Mouse (Mus musculus) kidney, postnatal 0 days (tissue): Measurements from ENCODE around the gene Sh3kbp1. TPM values are rescaled to one million over a fixed set of nuclear protein-coding genes. Genes with fewer than 3 reads are reported as not detected.

Experiments used
- ATAC-seq: fragments of 200-750 bp; cut with Nextera tagmentation; replicated peaks from 2 replicates; pipeline ENCODE4 v1.8.0; 2017; ENCODE audit warnings: low read depth, moderate number of reproducible peaks, moderate TSS enrichment, moderate library complexity; ENCODE audit not compliant: low FRiP score
- DNase-seq: peaks from one replicate; pipeline ENCODE4 v3.0.0-alpha.2; 2016; ENCODE audit warnings: low spot score
- H3K27ac ChIP-seq: fragments of 300-500 bp; sonication (generic); 2 replicates; pipeline ENCODE4 v1.5.1; 2014; ENCODE audit warnings: mild to moderate bottlenecking
- H3K27me3 ChIP-seq: fragments of 300-500 bp; sonication (generic); 2 replicates; pipeline ENCODE4 v1.6.1; 2014; ENCODE audit warnings: low read length, mixed read lengths; ENCODE audit not compliant: insufficient read depth
- H3K36me3 ChIP-seq: fragments of 300-500 bp; sonication (generic); 2 replicates; pipeline ENCODE4 v1.6.1; 2014; ENCODE audit warnings: low read length, mixed read lengths; ENCODE audit not compliant: insufficient read depth
- H3K4me1 ChIP-seq: fragments of 300-500 bp; sonication (generic); replicated peaks from 2 replicates; pipeline ENCODE4 v1.6.1; 2014; ENCODE audit warnings: antibody characterized with exemption, low read length, mixed read lengths; ENCODE audit not compliant: insufficient read depth
- H3K4me2 ChIP-seq: fragments of 300-500 bp; sonication (generic); 2 replicates; pipeline ENCODE4 v1.6.1; 2014; ENCODE audit warnings: mild to moderate bottlenecking, low read length, moderate library complexity, mixed read lengths
- H3K4me3 ChIP-seq: fragments of 300-500 bp; sonication (generic); replicated peaks from 2 replicates; pipeline ENCODE4 v1.5.1; 2014; ENCODE audit warnings: low read depth, low read length
- H3K9ac ChIP-seq: fragments of 300-500 bp; sonication (generic); 2 replicates; pipeline ENCODE4 v1.6.1; 2014; ENCODE audit warnings: low read depth, low read length
- H3K9me3 ChIP-seq: fragments of 300-500 bp; sonication (generic); replicated peaks from 2 replicates; pipeline ENCODE4 v1.6.1; 2016; ENCODE audit warnings: low read length, inconsistent platforms, mixed read lengths
- CTCF ChIP-seq: IDR thresholded peaks from 2 replicates; pipeline ENCODE4 v1.5.1; 2016; ENCODE audit warnings: antibody characterized with exemption, low read depth, mild to moderate bottlenecking, moderate library complexity
- WGBS: fragments of 180-500 bp; shearing (Covaris S2); extraction: QIAGEN DNeasy Blood & Tissue Kit; methylation state at CpG from one replicate; pipeline ENCODE4 v1.1.7; 2014; 5-methylcytosine and 5-hydroxymethylcytosine counted together
- polyA plus RNA-seq: library from polyadenylated mRNA; unstranded; fragments of >200 nt; fragmentation: Nextera tagmentation; extraction: Ambion mirVana; gene quantifications from 2 replicates; pipeline ENCODE4 v1.2.1, GENCODE M21; 2015

The Sh3kbp1 gene
- polyA plus RNA-seq, 1 experiment from 2014 or later: 31.5 TPM

DNA sequence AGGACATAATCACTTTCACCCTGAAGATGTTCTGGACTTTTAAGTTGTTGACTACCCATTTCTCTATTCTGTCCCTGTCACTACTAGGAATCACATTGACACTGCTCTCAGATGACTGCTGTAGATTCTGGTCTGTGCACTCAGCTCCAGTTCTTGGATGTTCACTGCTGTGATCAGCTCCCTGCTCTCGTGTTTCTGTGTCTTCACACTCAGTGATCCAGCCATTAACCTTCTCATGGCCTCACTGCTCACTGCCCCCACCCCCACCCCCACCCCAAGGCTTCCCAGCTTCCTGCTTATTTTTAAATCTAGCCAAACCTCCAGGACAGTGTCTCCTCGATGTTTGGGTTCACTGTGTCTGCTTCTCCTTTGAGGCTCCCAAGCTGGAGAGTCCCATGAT lies 271.0 kb downstream of the Sh3kbp1 start:
- Histone ChIP-seq H3K4me3 (no peak overlapping the region), H3K36me3 (no peaks in the 10 kb centered on the region), H3K9ac (no peak overlapping the region), H3K4me1 (no peaks in the 10 kb centered on the region), H3K4me2 (no peak overlapping the region), H3K27ac (no peak overlapping the region), H3K27me3 (no peaks in the 10 kb centered on the region), H3K9me3 (no peaks in the 10 kb centered on the region)
- WGBS: 29% methylated on average over 2 of the region's 2 CpGs
- DNase-seq: no peak
- no peak for ATAC-seq
- no peak for TF ChIP-seq CTCF

DNA sequence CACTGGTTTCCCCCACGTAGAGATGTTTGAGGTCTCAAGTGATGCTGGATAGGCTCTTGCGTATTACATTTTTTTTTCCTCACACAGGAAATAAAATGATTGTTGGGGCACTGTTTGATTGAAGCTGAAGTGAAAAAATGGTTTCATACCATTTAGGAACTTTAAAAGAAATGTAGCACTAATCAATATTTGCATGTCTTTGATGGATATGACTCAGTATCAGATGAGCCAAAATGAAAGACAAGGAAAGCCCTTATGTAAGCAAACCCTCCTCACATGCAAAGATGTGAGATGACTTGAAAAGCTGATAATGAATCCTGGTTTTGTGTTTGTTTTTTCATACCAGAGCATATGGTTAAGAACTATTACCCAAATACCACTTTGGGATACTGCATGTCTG lies 272.0 kb downstream of the Sh3kbp1 start:
- DNase-seq: no peak
- no peaks in the 10 kb centered on the region for H3K9me3 ChIP-seq
- no peak overlapping the region for H3K27ac ChIP-seq
- no peak overlapping the region for H3K4me2 ChIP-seq
- no peaks in the 10 kb centered on the region for H3K36me3 ChIP-seq
- ATAC-seq: no peak
- no peak overlapping the region for H3K9ac ChIP-seq
- H3K27me3 ChIP-seq: no peaks in the 10 kb centered on the region
- H3K4me1 ChIP-seq: no peaks in the 10 kb centered on the region
- H3K4me3 ChIP-seq: no peak overlapping the region
- 82% methylated on average over 2 of the region's 2 CpGs for WGBS
- TF ChIP-seq CTCF: no peak

DNA sequence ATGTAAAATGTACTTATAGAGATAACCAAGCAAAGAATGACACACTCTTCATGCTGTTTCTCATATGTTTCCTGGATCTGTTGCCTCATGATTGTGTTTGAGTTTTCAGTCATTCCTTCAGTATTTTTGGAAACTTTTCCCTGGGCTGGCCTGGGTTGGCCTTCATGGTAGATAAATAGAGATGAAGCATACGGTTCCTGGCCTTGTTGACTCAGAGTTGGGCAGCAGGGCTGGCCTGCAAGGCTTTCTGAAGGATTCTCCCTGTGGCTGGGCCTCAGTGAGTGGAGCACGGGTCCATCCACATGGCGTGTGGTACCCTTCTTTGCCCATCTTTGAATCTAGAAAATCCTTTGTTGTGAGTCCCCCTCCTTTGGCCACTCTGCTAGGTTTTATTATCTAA lies 276.3 kb downstream of the Sh3kbp1 start:
- no peaks in the 10 kb centered on the region for H3K9me3 ChIP-seq
- DNase-seq: no peak
- H3K4me3 ChIP-seq: no peak overlapping the region
- WGBS: 80% methylated on average over 3 of the region's 3 CpGs
- no peaks in the 10 kb centered on the region for H3K36me3 ChIP-seq
- no peaks in the 10 kb centered on the region for H3K4me1 ChIP-seq
- H3K9ac ChIP-seq: no peak overlapping the region
- H3K27me3 ChIP-seq: no peaks in the 10 kb centered on the region; the same call in 1 of the 2 replicates
- no peak for ATAC-seq
- H3K27ac ChIP-seq: no peak overlapping the region
- no peak for TF ChIP-seq CTCF
- no peak overlapping the region for H3K4me2 ChIP-seq

GRCm38 (mm10) chrX:159907703-159908102 lies 280.6 kb downstream of the Sh3kbp1 start:
- H3K27me3 ChIP-seq: no peaks in the 10 kb centered on the region; the same call in 1 of the 2 replicates
- DNase-seq: no peak
- no peak for TF ChIP-seq CTCF
- no peak overlapping the region for H3K4me3 ChIP-seq
- no peaks in the 10 kb centered on the region for H3K36me3 ChIP-seq
- H3K4me1 ChIP-seq: no peaks in the 10 kb centered on the region
- 61% methylated on average over 1 of the region's 1 CpGs for WGBS
- H3K9me3 ChIP-seq: no peaks in the 10 kb centered on the region
- no peak overlapping the region for H3K4me2 ChIP-seq
- no peak overlapping the region for H3K9ac ChIP-seq
- no peak for ATAC-seq
- no peak overlapping the region for H3K27ac ChIP-seq

- ATAC-seq (no peak), DNase-seq (no peak)
- no peaks in the 10 kb centered on the region; the same call in 1 of the 2 replicates for H3K27me3 ChIP-seq
- no peak for TF ChIP-seq CTCF
- no peak overlapping the region for H3K27ac ChIP-seq
- no peaks in the 10 kb centered on the region for H3K4me1 ChIP-seq
- H3K9me3 ChIP-seq: no peaks in the 10 kb centered on the region
- no peaks in the 10 kb centered on the region for H3K36me3 ChIP-seq
- no peak overlapping the region for H3K4me3 ChIP-seq
- 72% methylated on average over 6 of the region's 6 CpGs for WGBS
- H3K9ac ChIP-seq: no peak overlapping the region
- H3K4me2 ChIP-seq: no peak overlapping the region
Observed at GRCm38 (mm10) chrX:159909446-159910277, 282.6 kb downstream of the Sh3kbp1 start.

DNA sequence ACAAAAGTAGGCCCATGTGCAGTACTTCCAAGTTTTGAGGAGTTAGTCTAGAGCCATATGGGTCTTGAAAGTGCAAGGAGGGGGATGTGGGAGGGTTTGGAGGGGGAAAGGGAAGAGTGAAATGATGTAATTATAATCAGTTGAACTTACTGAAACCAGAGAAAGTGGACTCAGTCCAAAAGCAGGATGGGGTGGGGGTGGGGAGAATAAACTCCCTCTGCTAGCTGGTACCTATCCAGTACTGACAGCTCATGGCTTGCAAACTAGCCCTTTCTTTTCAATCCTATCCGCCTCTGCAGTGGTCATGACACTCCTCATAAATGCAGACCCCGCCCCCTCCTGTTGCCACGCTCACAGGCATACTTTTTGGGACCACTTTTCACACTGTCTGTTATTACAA lies 283.5 kb downstream of the Sh3kbp1 start:
- no peak overlapping the region for H3K4me3 ChIP-seq
- WGBS: 74% methylated on average over 3 of the region's 3 CpGs
- H3K36me3 ChIP-seq: no peaks in the 10 kb centered on the region
- no peak for TF ChIP-seq CTCF
- no peaks in the 10 kb centered on the region for H3K9me3 ChIP-seq
- H3K4me1 ChIP-seq: no peaks in the 10 kb centered on the region
- ATAC-seq (no peak), DNase-seq (no peak)
- no peaks in the 10 kb centered on the region; the same call in 1 of the 2 replicates for H3K27me3 ChIP-seq
- no peak overlapping the region for H3K27ac ChIP-seq
- H3K4me2 ChIP-seq: no peak overlapping the region
- H3K9ac ChIP-seq: no peak overlapping the region
